Mouse (Mus musculus) MEL (cell line): Measurements from ENCODE around the gene Zfp385b. TPM values are rescaled to one million over a fixed set of nuclear protein-coding genes. Genes with fewer than 3 reads are reported as not detected.
A peak's percentile ranks its signal among the peaks of the same experiment; 100 is the strongest.

Experiments used
- DNase-seq: peaks from one replicate; pipeline ENCODE4 v3.0.0; 2011; ENCODE audit warnings: low read depth, low spot score
- H3K27ac ChIP-seq: 2 replicates; pipeline ENCODE4 v1.5.1; 2012; ENCODE audit warnings: low read depth, mild to moderate bottlenecking, control low read depth, low read length, moderate library complexity; ENCODE audit not compliant: control insufficient read depth
- H3K27me3 ChIP-seq, 2 experiments: fragments of 150-350 bp in 1 of 2; sonication (generic) in 1 of 2; 2 replicates each; pipeline ENCODE4 v1.6.1; 2012; ENCODE audit warnings: low read length in 2 of 2, mild to moderate bottlenecking in 2 of 2, improper control_type of control experiment in 1 of 2, moderate library complexity in 1 of 2; ENCODE audit not compliant: insufficient read depth in 2 of 2, control insufficient read depth in 1 of 2
- H3K36me3 ChIP-seq, 2 experiments: 2 replicates each; pipeline ENCODE4 v1.6.1; 2012 to 2014; ENCODE audit warnings: low read length in 2 of 2, improper control_type of control experiment in 1 of 2, inconsistent platforms in 1 of 2, mild to moderate bottlenecking in 1 of 2; ENCODE audit not compliant: insufficient read depth in 2 of 2, control insufficient read depth in 1 of 2
- H3K4me1 ChIP-seq, 2 experiments: fragments of 150-350 bp in 1 of 2; sonication (generic) in 1 of 2; 2 replicates each; pipeline ENCODE4 v1.6.1; 2012; ENCODE audit warnings: low read length in 2 of 2, improper control_type of control experiment in 1 of 2, mild to moderate bottlenecking in 1 of 2; ENCODE audit not compliant: insufficient read depth in 2 of 2, control insufficient read depth in 1 of 2
- H3K4me3 ChIP-seq, 2 experiments: fragments of 150-350 bp in 1 of 2; sonication (generic) in 1 of 2; 2 replicates each; pipeline ENCODE4 v1.5.1; 2012; ENCODE audit warnings: low read depth in 2 of 2, low read length in 2 of 2, mild to moderate bottlenecking in 2 of 2, moderate library complexity in 2 of 2, control low read depth in 1 of 2, improper control_type of control experiment in 1 of 2; ENCODE audit not compliant: control insufficient read depth in 1 of 2, insufficient read depth in 1 of 2
- H3K79me2 ChIP-seq: 2 replicates; pipeline ENCODE4 v1.6.1; 2012; ENCODE audit warnings: mild to moderate bottlenecking, low read length, moderate library complexity; ENCODE audit not compliant: control insufficient read depth, poor library complexity, insufficient read depth
- H3K9ac ChIP-seq: 2 replicates; pipeline ENCODE4 v1.6.1; 2012; ENCODE audit warnings: low read depth, mild to moderate bottlenecking, control low read depth, low read length, moderate library complexity; ENCODE audit not compliant: control insufficient read depth, poor library complexity, severe bottlenecking
- H3K9me3 ChIP-seq: fragments of 150-350 bp; sonication (generic); replicated peaks from 2 replicates; pipeline ENCODE4 v1.6.1; 2012; ENCODE audit warnings: mild to moderate bottlenecking, low read length, improper control_type of control experiment, moderate library complexity; ENCODE audit not compliant: insufficient read depth
- BHLHE40 ChIP-seq: IDR thresholded peaks from 2 replicates; pipeline ENCODE4 v1.6.1; 2012; ENCODE audit warnings: low read depth, mild to moderate bottlenecking, inconsistent platforms, low read length, improper control_type of control experiment, borderline replicate concordance
- CTCF ChIP-seq, 3 experiments: IDR thresholded peaks in 2 of 3; conservative IDR thresholded peaks in 1 of 3; 2 replicates each; pipeline ENCODE4 v1.5.1; 2011 to 2012; ENCODE audit warnings: low read length in 3 of 3, low read depth in 2 of 3, mild to moderate bottlenecking in 2 of 3, improper control_type of control experiment in 1 of 3, inconsistent platforms in 1 of 3, mixed read lengths in 1 of 3, moderate library complexity in 1 of 3; ENCODE audit not compliant: control insufficient read depth in 1 of 3, insufficient read depth in 1 of 3, poor library complexity in 1 of 3, severe bottlenecking in 1 of 3
- ELF1 ChIP-seq: IDR thresholded peaks from 2 replicates; pipeline ENCODE4 v1.6.1; 2014; ENCODE audit warnings: low read depth, mild to moderate bottlenecking, inconsistent platforms, low read length, improper control_type of control experiment, moderate library complexity
- EP300 ChIP-seq, 2 experiments: IDR thresholded peaks; 2 replicates each; pipeline ENCODE4 v1.6.1; 2011; ENCODE audit warnings: improper control_type of control experiment in 2 of 2, low read length in 2 of 2, low read depth in 1 of 2, mild to moderate bottlenecking in 1 of 2
- ETS1 ChIP-seq: IDR thresholded peaks from 2 replicates; pipeline ENCODE4 v1.6.1; 2012; ENCODE audit warnings: low read depth, mild to moderate bottlenecking, inconsistent platforms, low read length, improper control_type of control experiment, moderate library complexity
- GABPA ChIP-seq: IDR thresholded peaks from 2 replicates; pipeline ENCODE4 v1.6.1; 2012; ENCODE audit warnings: low read depth, mild to moderate bottlenecking, inconsistent platforms, low read length, improper control_type of control experiment, moderate library complexity
- GATA1 ChIP-seq: IDR thresholded peaks from 2 replicates; pipeline ENCODE4 v1.6.1; 2011; ENCODE audit warnings: low read depth, low read length, improper control_type of control experiment
- HCFC1 ChIP-seq: IDR thresholded peaks from 2 replicates; pipeline ENCODE4 v1.6.1; 2012; ENCODE audit warnings: low read depth, mild to moderate bottlenecking, inconsistent platforms, low read length, improper control_type of control experiment, moderate library complexity
- JUND ChIP-seq: IDR thresholded peaks from 2 replicates; pipeline ENCODE4 v1.6.1; 2011; ENCODE audit warnings: low read depth, mild to moderate bottlenecking, improper control_type of control experiment, low read length
- MAFK ChIP-seq: IDR thresholded peaks from 2 replicates; pipeline ENCODE4 v1.6.1; 2011; ENCODE audit warnings: low read depth, mild to moderate bottlenecking, low read length, improper control_type of control experiment, borderline replicate concordance
- MAZ ChIP-seq: IDR thresholded peaks from 2 replicates; pipeline ENCODE4 v1.6.1; 2012; ENCODE audit warnings: low read depth, mild to moderate bottlenecking, inconsistent platforms, low read length, improper control_type of control experiment
- MEF2A ChIP-seq: IDR thresholded peaks from 2 replicates; pipeline ENCODE4 v1.6.1; 2014; ENCODE audit warnings: low read depth, mild to moderate bottlenecking, inconsistent platforms, low read length, improper control_type of control experiment; ENCODE audit not compliant: poor library complexity, insufficient replicate concordance, severe bottlenecking; ENCODE audit errors: extremely low read depth
- MYC ChIP-seq: IDR thresholded peaks from 2 replicates; pipeline ENCODE4 v1.6.1; 2011; ENCODE audit warnings: low read depth, mild to moderate bottlenecking, low read length, improper control_type of control experiment, moderate library complexity
- NELFE ChIP-seq: IDR thresholded peaks from 2 replicates; pipeline ENCODE4 v1.6.1; 2011; ENCODE audit warnings: low read depth, low read length, improper control_type of control experiment
- NRF1 ChIP-seq: IDR thresholded peaks from 2 replicates; pipeline ENCODE4 v1.6.1; 2014; ENCODE audit warnings: low read depth, mild to moderate bottlenecking, inconsistent platforms, low read length, improper control_type of control experiment, moderate library complexity; ENCODE audit not compliant: poor library complexity, insufficient read depth, severe bottlenecking
- POLR2AphosphoS2 ChIP-seq: IDR thresholded peaks from 2 replicates; pipeline ENCODE4 v1.6.1; 2011; ENCODE audit warnings: low read length, improper control_type of control experiment
- POLR2AphosphoS5 ChIP-seq: IDR thresholded peaks from 2 replicates; pipeline ENCODE4 v1.6.1; 2012; ENCODE audit warnings: low read depth, borderline replicate concordance, mild to moderate bottlenecking, inconsistent platforms, low read length, moderate library complexity, mixed read lengths
- RCOR1 ChIP-seq: IDR thresholded peaks from 2 replicates; pipeline ENCODE4 v1.6.1; 2012; ENCODE audit warnings: low read depth, mild to moderate bottlenecking, inconsistent platforms, low read length, improper control_type of control experiment
- SIN3A ChIP-seq: IDR thresholded peaks from 2 replicates; pipeline ENCODE4 v1.6.1; 2012; ENCODE audit warnings: low read length, improper control_type of control experiment, inconsistent platforms
- TAL1 ChIP-seq: IDR thresholded peaks from 2 replicates; pipeline ENCODE4 v1.6.1; 2012; ENCODE audit warnings: mild to moderate bottlenecking, inconsistent platforms, low read length, moderate library complexity, mixed read lengths
- TBP ChIP-seq: IDR thresholded peaks from 2 replicates; pipeline ENCODE4 v1.8.0; 2011; ENCODE audit warnings: low read depth, low read length, improper control_type of control experiment
- TCF12 ChIP-seq: IDR thresholded peaks from 2 replicates; pipeline ENCODE4 v1.6.1; 2014; ENCODE audit warnings: low read depth, mild to moderate bottlenecking, inconsistent platforms, low read length, improper control_type of control experiment, moderate library complexity
- USF1 ChIP-seq: IDR thresholded peaks from 2 replicates; pipeline ENCODE4 v1.6.1; 2014; ENCODE audit warnings: low read depth, mild to moderate bottlenecking, inconsistent platforms, low read length, improper control_type of control experiment, moderate library complexity
- ZNF384 ChIP-seq: IDR thresholded peaks from 2 replicates; pipeline ENCODE4 v1.6.1; 2012; ENCODE audit warnings: low read depth, mild to moderate bottlenecking, inconsistent platforms, low read length, improper control_type of control experiment
- polyA plus RNA-seq, 2 experiments: library from polyadenylated mRNA; stranded (reverse) in 1 of 2; unstranded in 1 of 2; fragments of >175 nt in 1 of 2; fragments of >200 nt in 1 of 2; gene quantifications; 2 replicates each; pipeline versions ENCODE4 v1.2.1 to v1.2.4; 2012; ENCODE audit warnings: low replicate concordance in 2 of 2, low read depth in 1 of 2; ENCODE audit not compliant: insufficient read length in 2 of 2, insufficient read depth in 1 of 2, missing spikeins in 1 of 2
- total RNA-seq: library from RNA; depleted of rRNA; stranded (reverse); fragments of 300-350 nt; gene quantifications from 2 replicates; pipeline ENCODE4 v1.2.3, GENCODE M21; 2012

Gene Zfp385b
- total and polyA plus RNA-seq, 3 experiments: not detected

- Histone ChIP-seq H3K27ac (no peak overlapping the region), H3K4me3 (peak overlapping the region in 1 of 2 experiments; percentile 51; a peak in 2 of 4 replicates), H3K4me1 (peaks cover 9% of the 10 kb centered on the region in 2 experiments; a peak in 3 of 4 replicates), H3K79me2 (no peaks in the 10 kb centered on the region), H3K27me3 (no peaks in the 10 kb centered on the region), H3K9ac (no peak overlapping the region), H3K9me3 (no peaks in the 10 kb centered on the region), H3K36me3 (peaks cover 0 to 17% of the 10 kb centered on the region in 2 experiments; a peak in 2 of 4 replicates)
- peak; percentile 8 to 55; a peak in 2 of 4 replicates for TF ChIP-seq EP300 (IDR thresholded peaks at IDR 0.05; ENCODE audit: low read depth in 1 of 2, low read length in 2 of 2)
- no peak for TF ChIP-seq CTCF (IDR thresholded peaks at IDR 0.05 in 2 of 3, conservative IDR thresholded peaks at IDR 0.05 in 1 of 3; ENCODE audit: control insufficient read depth in 1 of 3, insufficient read depth in 1 of 3, low read depth in 2 of 3, low read length in 3 of 3, poor library complexity in 1 of 3, severe bottlenecking in 1 of 3)
- no peak for TF ChIP-seq JUND
- TF ChIP-seq HCFC1: no peak
- TF ChIP-seq NELFE: no peak
- TF ChIP-seq GATA1: peak; percentile 41
- DNase-seq: peak; percentile 77
These were observed 177.8 kb downstream of the Zfp385b start for GRCm38 (mm10) chr2:77641521-77642170.

GRCm38 (mm10) chr2:77639993-77640392 lies 179.4 kb downstream of the Zfp385b start:
- H3K4me3 ChIP-seq: no peak overlapping the region
- peaks cover 0 to 17% of the 10 kb centered on the region in 2 experiments; a peak in 2 of 4 replicates for H3K36me3 ChIP-seq
- H3K9ac ChIP-seq: no peak overlapping the region
- peak; percentile 63 for DNase-seq
- no peaks in the 10 kb centered on the region for H3K79me2 ChIP-seq
- H3K27ac ChIP-seq: no peak overlapping the region
- TF ChIP-seq MYC: 0 out of 2 replicates have a peak, but pooled peaks have one; percentile 45
- TF ChIP-seq GABPA: no peak
- TF ChIP-seq ELF1: no peak
- peak; percentile 85 for TF ChIP-seq EP300 (IDR thresholded peaks at IDR 0.05; ENCODE audit: low read depth in 1 of 2, low read length in 2 of 2)
- no peak for TF ChIP-seq ZNF384
- TF ChIP-seq MAFK: no peak
- peak; percentile 65 for TF ChIP-seq ETS1
- no peak for TF ChIP-seq USF1
- no peak for TF ChIP-seq TBP
- peak; percentile 91 for TF ChIP-seq GATA1
- peak; percentile 71 for TF ChIP-seq RCOR1
- TF ChIP-seq NELFE: no peak
- TF ChIP-seq TAL1: 0 out of 2 replicates have a peak, but pooled peaks have one; percentile 24
- TF ChIP-seq POLR2AphosphoS5: no peak
- 0 out of 2 replicates have a peak, but pooled peaks have one; percentile 24 for TF ChIP-seq SIN3A
- TF ChIP-seq MAZ: no peak
- peak; percentile 64; the same call in 1 of the 2 replicates for TF ChIP-seq MEF2A
- no peak for TF ChIP-seq NRF1
- TF ChIP-seq TCF12: peak; percentile 82
- no peak for TF ChIP-seq POLR2AphosphoS2
- peak; percentile 29; the same call in 1 of the 2 replicates for TF ChIP-seq BHLHE40
- H3K9me3 ChIP-seq: no peaks in the 10 kb centered on the region
- peaks cover 9% of the 10 kb centered on the region in 2 experiments; a peak in 3 of 4 replicates for H3K4me1 ChIP-seq
- H3K27me3 ChIP-seq: no peaks in the 10 kb centered on the region
